Mouse (Mus musculus) brain, embryonic 14.5 days (tissue): Measurements from ENCODE around the gene Zfp69. TPM values are rescaled to one million over a fixed set of nuclear protein-coding genes. Genes with fewer than 3 reads are reported as not detected.

ENCODE experiments used
- DNase-seq: peaks from one replicate; pipeline ENCODE4 v3.0.0-alpha.2; 2011; ENCODE audit warnings: low read depth
- CTCF ChIP-seq: fragments of 200-500 bp; IDR thresholded peaks from 2 replicates; pipeline ENCODE4 v1.5.1; 2012; ENCODE audit warnings: inconsistent platforms, mild to moderate bottlenecking, moderate library complexity, borderline replicate concordance; ENCODE audit not compliant: insufficient read depth, insufficient read length; ENCODE audit errors: extremely low read depth
- POLR2A ChIP-seq: fragments of 200-500 bp; IDR thresholded peaks from 2 replicates; pipeline ENCODE4 v1.6.1; 2012; ENCODE audit warnings: mild to moderate bottlenecking, inconsistent platforms, borderline replicate concordance; ENCODE audit not compliant: poor library complexity, insufficient read depth, insufficient read length, severe bottlenecking; ENCODE audit errors: extremely low read depth
- polyA plus RNA-seq: library from polyadenylated mRNA; depleted of rRNA; stranded (reverse); fragments of >200 nt; gene quantifications from 2 replicates; pipeline ENCODE4 v1.2.3, GENCODE M21; 2012

Zfp69 gene
- polyA plus RNA-seq, 1 experiment: 4.2 TPM

DNA sequence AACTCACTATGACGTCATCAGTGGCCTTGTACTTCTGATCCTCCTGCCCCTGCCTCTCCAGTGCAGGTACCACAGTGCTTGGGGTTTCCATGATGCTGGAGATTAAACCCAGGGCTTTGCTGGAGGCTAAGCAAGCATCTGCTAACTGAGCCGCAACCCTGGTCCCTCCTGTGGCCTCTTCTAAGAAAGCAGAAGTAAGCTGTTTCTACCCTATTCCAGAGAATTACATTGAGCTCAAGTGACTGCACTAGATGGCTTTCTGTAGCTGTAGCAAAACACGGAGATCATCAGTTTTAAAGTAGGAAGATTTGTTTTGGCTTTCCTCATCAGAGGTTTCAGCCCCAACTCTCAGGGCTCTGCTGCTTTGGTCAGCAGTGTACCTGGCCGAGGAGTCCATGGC lies 37.0 kb downstream of the Zfp69 start:
- no peak for DNase-seq
- TF ChIP-seq POLR2A (no peak), CTCF (no peak)

DNA sequence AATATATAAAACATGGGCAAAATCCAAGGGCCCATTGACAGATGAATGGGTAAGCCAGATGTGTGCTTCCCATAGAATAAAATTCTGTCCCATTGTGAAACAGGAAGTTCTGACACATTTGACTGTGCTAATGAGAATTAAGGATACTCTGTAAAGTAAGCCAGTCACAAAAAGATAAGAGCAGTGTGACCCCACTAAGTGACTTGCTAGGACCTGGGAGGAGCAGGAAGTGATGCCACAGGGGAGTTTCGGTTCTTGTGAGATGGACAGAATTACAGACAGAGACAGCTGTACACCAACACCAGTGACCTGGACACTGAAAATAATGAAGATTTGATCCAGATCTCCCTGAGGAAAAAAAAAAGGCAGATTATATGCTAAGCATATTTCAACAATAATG lies 37.6 kb downstream of the Zfp69 start:
- TF ChIP-seq POLR2A (no peak), CTCF (no peak)
- no peak for DNase-seq

DNA sequence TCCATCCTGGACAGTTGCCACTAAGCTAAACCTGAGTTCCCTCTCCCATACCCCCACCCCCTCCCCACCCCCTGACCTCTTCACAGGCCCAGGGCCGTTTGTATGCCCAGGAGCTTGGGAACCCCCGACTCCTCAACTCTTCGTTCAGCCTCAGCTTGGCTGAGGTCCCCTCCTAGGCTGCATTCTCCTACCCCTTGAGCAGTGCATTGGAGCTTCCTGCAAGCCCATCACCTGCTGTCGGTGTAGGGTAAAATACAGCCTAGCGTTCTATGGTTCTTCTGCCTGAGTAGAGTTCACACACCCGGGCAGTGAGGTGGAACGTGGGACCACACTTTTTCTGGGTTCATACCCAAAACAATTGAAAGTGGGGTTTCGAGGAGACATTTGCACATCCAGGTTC lies 38.1 kb downstream of the Zfp69 start:
- no peak for DNase-seq
- TF ChIP-seq POLR2A: no peak
- TF ChIP-seq CTCF: no peak

DNA sequence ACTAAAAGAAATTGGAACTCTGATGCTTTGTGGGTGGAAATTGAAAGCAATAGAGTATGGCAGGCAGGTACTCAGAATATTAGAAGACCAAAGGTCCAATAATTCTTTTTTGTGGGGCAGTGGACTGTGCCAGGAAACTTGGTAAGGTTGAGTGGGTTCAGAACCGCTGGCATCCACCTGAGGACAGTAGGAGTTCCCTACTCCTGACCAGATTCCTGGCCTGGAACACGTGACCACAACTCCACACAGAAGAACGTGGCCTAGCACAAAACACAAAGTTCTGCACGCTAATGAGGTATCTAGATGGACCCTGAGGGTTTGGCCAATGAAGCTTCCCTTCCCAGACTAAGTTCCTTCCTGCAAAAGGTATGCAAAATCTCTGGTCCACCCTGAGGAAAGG lies 38.6 kb downstream of the Zfp69 start:
- TF ChIP-seq POLR2A (no peak), CTCF (no peak)

DNA sequence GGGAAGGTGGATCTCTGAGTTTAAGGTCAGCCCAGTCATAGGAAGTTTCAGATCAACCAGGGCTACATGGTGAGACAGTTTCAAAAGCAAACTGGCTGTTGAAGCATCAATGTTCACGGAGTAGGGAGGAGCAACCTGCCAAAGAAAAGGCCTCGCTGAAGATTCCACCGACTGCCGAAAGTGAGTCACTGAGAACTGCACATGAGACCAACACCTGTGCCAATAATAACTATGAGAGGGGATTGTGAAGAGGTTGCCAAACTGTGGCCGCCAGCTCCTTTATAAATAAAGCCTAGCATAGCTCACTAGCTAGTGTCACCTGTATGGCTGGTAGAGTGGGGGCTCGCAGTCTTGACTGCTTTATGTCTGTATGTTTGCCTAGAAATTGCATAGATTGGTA lies 40.4 kb downstream of the Zfp69 start:
- no peak for TF ChIP-seq POLR2A
- no peak for TF ChIP-seq CTCF
- no peak for DNase-seq

More for the DNA sequence above, 38.6 kb downstream of the Zfp69 start:
- DNase-seq: no peak

DNA sequence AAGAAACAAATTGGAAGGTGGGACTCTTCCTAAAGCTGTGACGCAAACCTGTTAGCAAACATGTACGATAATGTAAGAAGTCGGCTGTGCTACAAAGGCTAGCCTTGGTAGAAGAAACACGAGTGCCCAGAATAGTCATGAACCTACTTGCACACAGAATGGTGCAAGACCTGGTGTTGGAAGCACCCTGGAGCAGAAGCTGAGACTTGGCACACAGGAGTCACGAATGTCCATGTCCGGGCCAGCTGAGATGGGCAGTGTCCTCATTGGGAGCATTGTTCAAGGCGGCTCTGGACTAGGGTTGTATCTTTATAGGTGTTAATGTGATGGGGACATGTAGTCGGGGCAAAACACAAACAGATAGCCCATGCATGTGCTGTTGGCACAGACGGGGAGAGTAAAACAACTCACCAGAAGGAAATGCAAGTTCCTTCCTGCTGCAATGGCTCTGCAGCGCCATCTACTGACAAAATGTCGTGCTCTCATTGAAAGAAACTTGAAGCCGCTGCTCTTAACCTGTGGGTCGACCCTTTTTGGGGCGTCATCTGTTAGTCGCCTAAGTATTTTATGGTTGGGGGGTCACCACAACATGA lies 41.8 kb downstream of the Zfp69 start:
- TF ChIP-seq POLR2A (no peak), CTCF (peak; percentile 95)
- peak; percentile 91 for DNase-seq

DNA sequence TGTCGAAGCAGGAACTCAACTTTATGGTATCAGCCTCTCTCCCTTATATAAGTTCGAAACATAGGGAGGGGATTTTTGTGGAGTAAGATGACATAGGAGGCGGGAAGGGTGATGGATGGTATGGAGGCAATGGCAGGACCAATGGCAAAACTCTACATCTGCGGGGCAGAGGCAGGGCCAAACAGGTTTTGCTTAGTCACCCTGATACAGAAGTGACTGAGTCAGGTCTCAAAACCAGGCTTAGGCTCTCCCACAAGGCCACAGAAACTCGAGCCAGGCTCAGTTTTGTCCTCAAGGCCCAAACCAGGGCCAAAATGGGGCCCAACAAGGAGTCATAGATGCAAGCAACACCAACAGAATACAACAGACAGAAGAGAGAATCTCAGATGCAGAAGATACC lies 45.9 kb downstream of the Zfp69 start:
- TF ChIP-seq POLR2A: no peak
- DNase-seq: no peak

DNA sequence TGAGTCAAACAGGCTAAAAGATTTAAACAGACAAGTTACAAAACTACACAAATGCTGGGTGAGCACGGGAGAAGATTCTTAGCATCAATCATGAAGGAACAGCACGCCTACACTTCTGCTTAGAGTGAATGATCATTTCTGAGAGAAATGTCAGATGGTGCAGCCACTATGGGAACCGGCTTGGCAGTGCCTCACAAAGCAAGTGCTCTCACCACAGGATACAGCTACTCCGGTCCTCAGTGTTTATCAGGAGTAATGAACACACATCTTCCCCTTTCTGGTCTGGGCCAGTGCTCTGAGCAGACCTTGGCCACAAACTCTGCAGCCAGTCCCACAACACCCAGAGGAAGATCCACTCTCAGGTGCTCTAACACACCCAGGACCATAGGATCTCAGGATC lies 47.0 kb downstream of the Zfp69 start:
- DNase-seq: no peak
- TF ChIP-seq CTCF (no peak), POLR2A (no peak)

DNA sequence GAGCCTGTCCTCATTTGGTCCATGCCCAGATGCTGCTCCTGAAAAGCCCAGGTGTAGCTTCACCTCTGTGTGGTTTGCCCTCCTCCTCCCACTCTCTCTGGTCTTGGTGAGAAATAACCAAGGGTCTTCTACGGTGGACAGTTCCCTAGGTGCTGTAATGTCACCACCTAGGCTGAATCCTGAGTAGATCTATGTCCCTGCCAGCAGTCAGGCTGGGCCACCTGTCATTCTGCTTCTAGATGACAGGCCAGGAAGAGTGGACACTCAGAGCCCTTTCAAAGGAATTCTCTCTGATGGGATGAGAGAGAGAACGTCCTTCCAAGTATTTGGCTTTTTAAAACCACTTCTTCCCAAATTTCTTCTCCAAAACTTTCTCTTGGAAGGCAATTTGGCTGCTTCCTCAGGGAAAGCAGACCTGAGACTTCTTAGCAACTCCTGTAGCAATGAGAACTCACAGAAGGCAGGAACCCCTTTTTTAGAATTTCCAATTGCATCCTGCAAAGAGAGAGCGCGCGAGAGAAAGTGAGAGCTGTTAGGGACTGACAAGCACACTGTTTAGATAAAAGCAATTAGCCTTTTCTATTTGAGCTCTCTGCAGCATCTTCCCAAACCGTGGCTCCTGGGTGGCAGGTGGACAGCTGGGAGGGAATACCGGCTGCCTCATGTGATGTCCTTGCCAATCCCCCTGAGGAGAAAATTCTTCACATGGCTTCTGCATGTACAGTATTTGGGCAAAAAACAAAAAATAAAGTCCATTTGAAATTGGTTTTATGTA lies 55.5 kb downstream of the Zfp69 start:
- TF ChIP-seq CTCF (no peak), POLR2A (no peak)
- no peak for DNase-seq

DNA sequence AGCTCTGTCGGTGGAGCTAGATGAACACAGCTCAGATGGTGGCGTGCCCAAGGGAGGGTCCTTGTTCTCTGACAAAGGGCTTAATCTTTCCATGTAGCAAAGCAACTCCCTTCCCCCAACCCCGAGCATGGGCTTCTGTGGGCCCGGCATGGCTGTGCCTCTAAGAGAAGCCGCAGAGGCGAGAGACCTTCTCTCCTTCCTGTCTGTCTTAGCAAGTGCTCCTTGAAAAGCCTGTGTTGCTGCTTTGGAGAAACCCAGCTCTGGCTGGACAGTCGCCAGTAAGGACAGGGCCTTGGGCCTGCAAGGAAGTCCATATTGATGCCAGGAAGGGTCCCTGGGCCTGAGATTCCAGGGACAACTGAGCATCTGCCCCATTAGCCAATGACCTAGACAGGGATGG lies 56.3 kb downstream of the Zfp69 start:
- TF ChIP-seq CTCF (no peak), POLR2A (no peak)
- DNase-seq: no peak

DNA sequence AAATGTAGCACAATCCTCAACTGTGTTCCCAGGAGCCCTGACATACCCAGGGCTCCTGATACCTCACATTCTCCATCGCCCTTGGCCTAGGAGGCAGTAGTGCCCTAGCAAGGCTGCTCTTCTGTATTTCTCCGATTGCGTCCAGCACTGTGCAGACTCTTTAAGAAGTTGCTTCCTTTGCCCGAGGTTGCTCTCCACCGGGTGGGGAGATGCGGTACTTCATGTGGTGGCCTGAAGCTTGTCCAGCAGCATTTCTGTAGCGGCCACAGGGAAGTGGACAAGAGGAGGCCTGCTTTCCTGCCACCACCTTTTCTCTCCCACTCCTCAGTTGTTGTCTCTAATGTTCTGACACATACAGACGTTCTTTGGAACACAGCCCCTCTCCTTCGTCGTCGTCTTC lies 56.9 kb downstream of the Zfp69 start:
- peak; percentile 16; the same call in 1 of the 2 replicates for TF ChIP-seq CTCF
- TF ChIP-seq POLR2A: no peak

DNA sequence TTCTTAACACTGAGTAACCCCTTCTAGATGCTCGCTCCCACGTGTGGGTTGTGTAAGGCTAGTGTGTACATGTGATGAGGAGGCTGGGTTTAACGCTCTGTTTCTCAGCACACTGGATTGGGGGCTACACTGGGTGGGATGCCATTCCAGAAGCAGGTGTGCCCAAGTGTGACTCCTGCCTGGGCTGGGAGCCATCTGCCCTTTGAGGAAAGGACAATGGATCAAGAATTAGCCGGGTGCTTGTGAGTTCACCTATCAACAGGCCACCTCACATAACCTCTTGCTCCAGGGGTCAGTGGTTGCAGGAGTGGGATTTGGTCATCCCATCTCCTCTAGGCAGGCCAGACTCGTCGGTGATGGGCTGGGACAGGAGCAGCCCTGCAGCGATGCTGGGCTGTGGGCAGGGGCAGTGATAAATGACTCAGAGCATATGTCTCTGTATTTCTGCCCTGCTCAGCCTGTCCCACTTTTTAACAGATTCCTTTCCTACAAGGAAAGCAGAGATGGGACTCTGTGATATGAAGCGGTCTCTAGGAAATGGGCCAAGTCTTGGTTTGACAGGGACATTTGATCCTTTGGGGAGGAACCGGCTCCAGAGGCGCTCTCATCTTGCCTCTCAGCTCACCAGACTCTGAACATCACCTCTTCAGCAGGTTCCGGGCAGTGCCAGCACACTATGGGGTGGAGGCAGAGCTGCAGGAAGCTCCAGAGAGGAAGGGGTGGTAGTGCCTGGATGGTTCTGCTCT lies 57.7 kb downstream of the Zfp69 start:
- TF ChIP-seq POLR2A: no peak
- no peak for TF ChIP-seq CTCF
- DNase-seq: no peak

More for the DNA sequence above, 56.9 kb downstream of the Zfp69 start:
- no peak for DNase-seq

DNA sequence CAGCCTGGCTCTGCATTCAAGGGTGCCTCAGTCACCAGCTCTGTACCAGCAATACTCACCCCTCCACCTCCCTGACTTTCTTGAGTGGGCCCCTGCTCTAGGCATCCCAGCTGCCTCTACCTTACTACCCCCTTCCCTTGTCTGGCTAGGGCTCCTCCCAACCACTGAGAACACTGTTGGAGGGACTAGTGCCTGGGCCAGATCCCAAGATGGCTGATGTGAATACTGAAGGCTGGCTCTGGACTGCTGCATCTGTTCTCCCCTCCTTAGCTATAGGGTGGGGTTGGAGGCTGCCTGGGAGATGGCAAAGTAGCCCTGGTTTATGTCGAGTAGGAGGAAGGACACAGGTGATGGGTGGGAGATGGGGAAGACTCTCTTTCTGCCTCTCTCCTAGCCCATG lies 59.0 kb downstream of the Zfp69 start:
- no peak for DNase-seq
- TF ChIP-seq CTCF (no peak), POLR2A (no peak)
